Mouse (Mus musculus): ENCODE results near the gene Nfyb. TPM values are rescaled to one million over a fixed set of nuclear protein-coding genes. Genes with fewer than 3 reads are reported as not detected.

Gene Nfyb
- polyA plus RNA-seq, 1 experiment from 2014 or later, result 26.6 TPM

- H3K4me2 ChIP-seq (ENCODE audit: low read depth, low read length), result peak overlapping the region; percentile 99
- under 1% methylated on average over 41 of the region's 42 CpGs for WGBS (ENCODE audit: insufficient replicate concordance)
- peak overlapping the region; percentile 79 for H3K9ac ChIP-seq (replicated peaks)
- TF ChIP-seq EP300 (IDR thresholded peaks at IDR 0.05; ENCODE audit: low read depth), result no peak
- no peak; the same call in 1 of the 2 replicates for TF ChIP-seq CTCF (IDR thresholded peaks at IDR 0.05; ENCODE audit: low read depth)
- H3K36me3 ChIP-seq (replicated peaks; ENCODE audit: insufficient read depth, low read length), result peaks cover 11% of the 10 kb centered on the region; the same call in 1 of the 2 replicates
- DNase-seq, result peak; percentile 93
- no peaks in the 10 kb centered on the region for H3K27me3 ChIP-seq (ENCODE audit: insufficient read depth, low read length)
- H3K9me3 ChIP-seq (ENCODE audit: low read length), result no peaks in the 10 kb centered on the region
- peak overlapping the region; percentile 99 for H3K4me3 ChIP-seq (ENCODE audit: low read depth, low read length)
- peaks cover 31% of the 10 kb centered on the region for H3K4me1 ChIP-seq (ENCODE audit: insufficient read depth)
- peak overlapping the region; percentile 74 for H3K27ac ChIP-seq (ENCODE audit: low read depth)
- peak; percentile 97 for ATAC-seq
These were observed 65.2 kb downstream of the Nfyb start for GRCm38 (mm10) chr10:82698712-82699261.

Other genes with a start within 250 kb of the Nfyb start
- 31.4 and 39.7 TPM in 2 replicates for gene 1190007I07Rik, start 140.9 kb downstream of the Nfyb start, polyA plus RNA-seq (2015; fragmentation: Nextera tagmentation; extraction: Ambion mirVana)
- 20.8 and 22.3 TPM in 2 replicates for gene Tdg, start 134.3 kb downstream of the Nfyb start, polyA plus RNA-seq (2015; fragmentation: Nextera tagmentation; extraction: Ambion mirVana)
- 0.12 and 0.25 TPM in 2 replicates for gene Glt8d2, start 73.5 kb downstream of the Nfyb start, polyA plus RNA-seq (2015; fragmentation: Nextera tagmentation; extraction: Ambion mirVana)
- gene Hcfc2, start 68.0 kb downstream of the Nfyb start, polyA plus RNA-seq (2015; fragmentation: Nextera tagmentation; extraction: Ambion mirVana), result 9.3 and 11.9 TPM in 2 replicates
- 26.7 and 28.1 TPM in 2 replicates for gene Txnrd1, start 69.8 kb upstream of the Nfyb start, polyA plus RNA-seq (2015; fragmentation: Nextera tagmentation; extraction: Ambion mirVana)
- 0.15 TPM in 1 of 2 replicates, not detected in the other for gene Eid3, start 102.5 kb upstream of the Nfyb start, polyA plus RNA-seq (2015; fragmentation: Nextera tagmentation; extraction: Ambion mirVana)
- gene Chst11, start 221.4 kb upstream of the Nfyb start, polyA plus RNA-seq (2015; fragmentation: Nextera tagmentation; extraction: Ambion mirVana), result 0.40 and 0.45 TPM in 2 replicates

Measured in liver, postnatal 0 days (tissue).